ENCODE assay signal across 13 mouse cellular contexts in genomic region chr5:113991141-113991540, GRCm38 (mm10). TPM values are rescaled to one million over a fixed set of nuclear protein-coding genes. Genes with fewer than 3 reads are reported as not detected.
DNase-seq lines count a peak whose midpoint lies in the region; ATAC-seq lines count a peak whose summit lies in the region.
"Had no signal": no experiment of that assay in that cellular context is flagged by ENCODE, and none has a peak within 500 bp of the region (broad histone marks: within the 10 kb centered on the region; RNA-seq: fewer than 3 reads in every experiment).

No protein-coding gene starts in this region.

- 70% methylated on average over 7 of the region's 7 CpGs for WGBS in midbrain, embryonic 13.5 days
- WGBS in midbrain, embryonic 10.5 days = 75% methylated on average over 7 of the region's 7 CpGs
- WGBS in hindbrain, embryonic 14.5 days = 73% methylated on average over 7 of the region's 7 CpGs
- 64% methylated on average over 7 of the region's 7 CpGs for WGBS in neural tube, embryonic 14.5 days

- ATAC-seq in midbrain, embryonic 13.5 days = no peak
- no peak for ATAC-seq in hindbrain, embryonic 14.5 days (ENCODE audit: low FRiP score)
- no peak for ATAC-seq in neural tube, embryonic 14.5 days (ENCODE audit: low read depth)
- ATAC-seq: inflammation-experienced regulatory T-cells, adult 6 months had no signal

- intact Hi-C loops in heart, postnatal 25 days (cut with DNase I) = loop anchor here (2.0 kb wide), 1 partner anchor 16 kb away; no protein-coding TSS in a partner anchor

- peaks cover 49% of the 10 kb centered on the region for H3K4me1 ChIP-seq in midbrain, embryonic 13.5 days (replicated peaks)
- peaks cover 55% of the 10 kb centered on the region for H3K4me1 ChIP-seq in midbrain, embryonic 10.5 days
- peaks cover 35% of the 10 kb centered on the region for H3K4me1 ChIP-seq in hindbrain, embryonic 14.5 days (replicated peaks; ENCODE audit: control insufficient read depth, insufficient read depth, low read length)
- peaks cover 25% of the 10 kb centered on the region for H3K4me1 ChIP-seq in neural tube, embryonic 14.5 days (ENCODE audit: control insufficient read depth, insufficient read depth, low read length)

- H3K4me2 ChIP-seq in midbrain, embryonic 13.5 days (replicated peaks) = no peak overlapping the region
- H3K4me2 ChIP-seq in hindbrain, embryonic 14.5 days (replicated peaks) = peak overlapping the region; percentile 94; the same call in 1 of the 2 replicates
- peak overlapping the region; percentile 89; the same call in 1 of the 2 replicates for H3K4me2 ChIP-seq in neural tube, embryonic 14.5 days (ENCODE audit: low read depth, low read length)

- H3K4me3 ChIP-seq in midbrain, embryonic 13.5 days (replicated peaks) = no peak overlapping the region
- no peak overlapping the region for H3K4me3 ChIP-seq in midbrain, embryonic 10.5 days
- H3K4me3 ChIP-seq in hindbrain, embryonic 14.5 days (replicated peaks; ENCODE audit: low read length) = no peak overlapping the region
- no peak overlapping the region for H3K4me3 ChIP-seq in neural tube, embryonic 14.5 days (ENCODE audit: low read depth, low read length)

- no peaks in the 10 kb centered on the region for H3K9me3 ChIP-seq in midbrain, embryonic 13.5 days
- no peaks in the 10 kb centered on the region for H3K9me3 ChIP-seq in midbrain, embryonic 10.5 days (replicated peaks)
- no peaks in the 10 kb centered on the region for H3K9me3 ChIP-seq in hindbrain, embryonic 14.5 days (ENCODE audit: control insufficient read depth, low read length)
- H3K9me3 ChIP-seq in neural tube, embryonic 14.5 days (ENCODE audit: control insufficient read depth, low read length) = no peaks in the 10 kb centered on the region

- peak overlapping the region; percentile 51; the same call in 1 of the 2 replicates for H3K9ac ChIP-seq in midbrain, embryonic 13.5 days (replicated peaks)
- peak overlapping the region; percentile 92; the same call in 1 of the 2 replicates for H3K9ac ChIP-seq in hindbrain, embryonic 14.5 days
- H3K9ac ChIP-seq in neural tube, embryonic 14.5 days (replicated peaks; ENCODE audit: low read depth, low read length) = peak overlapping the region; percentile 32; the same call in 1 of the 2 replicates

- peaks cover 18% of the 10 kb centered on the region for H3K36me3 ChIP-seq in midbrain, embryonic 13.5 days
- H3K36me3 ChIP-seq in midbrain, embryonic 10.5 days = peaks cover 34% of the 10 kb centered on the region
- H3K36me3 ChIP-seq in hindbrain, embryonic 14.5 days (replicated peaks; ENCODE audit: control insufficient read depth, insufficient read depth) = peaks cover 18% of the 10 kb centered on the region
- H3K36me3 ChIP-seq in neural tube, embryonic 14.5 days (ENCODE audit: control insufficient read depth, insufficient read depth, low read length) = peaks cover 3% of the 10 kb centered on the region; the same call in 1 of the 2 replicates

- H3K27me3 ChIP-seq in midbrain, embryonic 13.5 days = no peaks in the 10 kb centered on the region
- H3K27me3 ChIP-seq in midbrain, embryonic 10.5 days (ENCODE audit: low read depth, poor library complexity, severe bottlenecking) = no peaks in the 10 kb centered on the region
- no peaks in the 10 kb centered on the region for H3K27me3 ChIP-seq in hindbrain, embryonic 14.5 days (ENCODE audit: control insufficient read depth, insufficient read depth, low read length)
- H3K27me3 ChIP-seq in neural tube, embryonic 14.5 days (ENCODE audit: control insufficient read depth, insufficient read depth, low read length) = no peaks in the 10 kb centered on the region

- H3K27ac ChIP-seq in midbrain, embryonic 13.5 days = no peak overlapping the region
- H3K27ac ChIP-seq in midbrain, embryonic 10.5 days (replicated peaks) = no peak overlapping the region
- H3K27ac ChIP-seq in hindbrain, embryonic 14.5 days = no peak overlapping the region
- no peak overlapping the region for H3K27ac ChIP-seq in neural tube, embryonic 14.5 days (ENCODE audit: low read depth, low read length)

- DNase-seq in heart, adult 11 months = peak; percentile 91
- DNase-seq in heart, postnatal 25 days (ENCODE audit: low spot score) = no peak
- no peak for DNase-seq in midbrain, embryonic 10.5 days (ENCODE audit: low spot score)
- DNase-seq in hindbrain, embryonic 14.5 days (ENCODE audit: low spot score) = no peak
- DNase-seq in left cerebral cortex, adult 11 months (ENCODE audit: low spot score) = no peak
- DNase-seq in adipocyte (ENCODE audit: low spot score) = no peak
- DNase-seq: cerebellum, adult 9-10 months had no signal

RNA-seq across cellular contexts. Expression of gene Ssh1, which starts 2.6 kb away (rescaled TPM):
- 10 to 100 TPM; 13.4 to 16.9 TPM for total RNA-seq in heart, postnatal 25 days (2021)
- polyA plus RNA-seq in midbrain, embryonic 13.5 days (2015; fragmentation: Nextera tagmentation; extraction: Ambion mirVana) = 14.3 and 17.2 TPM in 2 replicates
- 13.3 and 16.8 TPM in 2 replicates for polyA plus RNA-seq in midbrain, embryonic 10.5 days (2016; fragmentation: Nextera tagmentation; extraction: Ambion mirVana)
- 17.8 and 19.4 TPM in 2 replicates for polyA plus RNA-seq in hindbrain, embryonic 14.5 days (2014; fragmentation: Nextera tagmentation; extraction: Ambion mirVana)
- polyA plus RNA-seq in neural tube, embryonic 14.5 days (2014; fragmentation: Nextera tagmentation; extraction: Ambion mirVana) = 19.2 and 20.9 TPM in 2 replicates

RNA-seq across cellular contexts. Expression of gene Dao, which starts 12.4 kb away (rescaled TPM):
- total RNA-seq in heart, postnatal 25 days (2021) = not detected
- polyA plus RNA-seq in midbrain, embryonic 13.5 days (2015; fragmentation: Nextera tagmentation; extraction: Ambion mirVana) = not detected in 2 replicates
- not detected in 2 replicates for polyA plus RNA-seq in midbrain, embryonic 10.5 days (2016; fragmentation: Nextera tagmentation; extraction: Ambion mirVana)
- polyA plus RNA-seq in hindbrain, embryonic 14.5 days (2014; fragmentation: Nextera tagmentation; extraction: Ambion mirVana) = not detected in 2 replicates
- not detected in 2 replicates for polyA plus RNA-seq in neural tube, embryonic 14.5 days (2014; fragmentation: Nextera tagmentation; extraction: Ambion mirVana)
- total RNA-seq: gastrocnemius, adult 18-20 months had no signal
- polyA plus RNA-seq: embryonic facial prominence, embryonic 14.5 days; inflammation-experienced regulatory T-cells, adult 6 months; liver, embryonic 14.5 days had no signal

Comparison
In these comparisons a context has a peak if more than half of its experiments do, and no peak if none do; other contexts are left out.
1. H3K9ac ChIP-seq: peak in every context shown above with its lines; median percentile 92 in hindbrain, embryonic 14.5 days; 51 in midbrain, embryonic 13.5 days; 32 in neural tube, embryonic 14.5 days.